Mouse (Mus musculus): ENCODE measurements at regions not wholly inside any gene's neighbourhood (a gene's known extent, or its start where the extent isn't known, plus 50 kb on each side); places are given as distances from the start of the nearest gene placed in this dataset.

DNA sequence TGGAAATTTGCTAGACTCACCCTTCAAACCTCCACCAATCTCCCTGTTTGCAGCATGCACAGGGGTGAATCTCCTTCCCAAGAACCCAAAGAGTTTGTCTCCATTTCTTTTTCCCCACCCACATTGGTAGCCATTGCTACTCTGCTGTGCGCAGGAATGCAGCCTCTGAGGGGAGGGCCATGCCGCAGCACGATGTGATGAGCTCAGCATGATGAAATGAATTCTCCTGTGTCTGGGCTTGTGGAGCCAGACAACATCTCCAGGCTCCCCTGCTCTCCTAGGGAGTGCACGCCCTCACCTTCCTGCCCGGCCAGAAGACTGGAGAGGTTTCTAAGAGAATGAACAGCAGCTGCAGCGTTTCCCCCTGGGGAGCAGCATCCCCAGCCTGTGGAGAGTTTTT is 92.9 kb upstream of the Dscam start:
- no peak overlapping the region for H3K9ac ChIP-seq (replicated peaks; ENCODE audit: low read depth, low read length)
- no peaks in the 10 kb centered on the region for H3K36me3 ChIP-seq (ENCODE audit: control insufficient read depth, insufficient read depth, low read length)
- no peaks in the 10 kb centered on the region for H3K27me3 ChIP-seq (ENCODE audit: control insufficient read depth, insufficient read depth, low read length)
- WGBS: 17% methylated on average over 6 of the region's 6 CpGs
- no peak for ATAC-seq (ENCODE audit: insufficient number of reproducible peaks, insufficient read depth, low FRiP score, low read depth)
- H3K9me3 ChIP-seq (ENCODE audit: control insufficient read depth, low read depth, low read length): no peaks in the 10 kb centered on the region
- no peak overlapping the region for H3K4me2 ChIP-seq (replicated peaks; ENCODE audit: low read depth, low read length)
- H3K27ac ChIP-seq (ENCODE audit: low read length): no peak overlapping the region
- H3K4me3 ChIP-seq (ENCODE audit: low read depth, low read length): no peak overlapping the region
- H3K4me1 ChIP-seq (ENCODE audit: control insufficient read depth, insufficient read depth, low read length): no peaks in the 10 kb centered on the region

DNA sequence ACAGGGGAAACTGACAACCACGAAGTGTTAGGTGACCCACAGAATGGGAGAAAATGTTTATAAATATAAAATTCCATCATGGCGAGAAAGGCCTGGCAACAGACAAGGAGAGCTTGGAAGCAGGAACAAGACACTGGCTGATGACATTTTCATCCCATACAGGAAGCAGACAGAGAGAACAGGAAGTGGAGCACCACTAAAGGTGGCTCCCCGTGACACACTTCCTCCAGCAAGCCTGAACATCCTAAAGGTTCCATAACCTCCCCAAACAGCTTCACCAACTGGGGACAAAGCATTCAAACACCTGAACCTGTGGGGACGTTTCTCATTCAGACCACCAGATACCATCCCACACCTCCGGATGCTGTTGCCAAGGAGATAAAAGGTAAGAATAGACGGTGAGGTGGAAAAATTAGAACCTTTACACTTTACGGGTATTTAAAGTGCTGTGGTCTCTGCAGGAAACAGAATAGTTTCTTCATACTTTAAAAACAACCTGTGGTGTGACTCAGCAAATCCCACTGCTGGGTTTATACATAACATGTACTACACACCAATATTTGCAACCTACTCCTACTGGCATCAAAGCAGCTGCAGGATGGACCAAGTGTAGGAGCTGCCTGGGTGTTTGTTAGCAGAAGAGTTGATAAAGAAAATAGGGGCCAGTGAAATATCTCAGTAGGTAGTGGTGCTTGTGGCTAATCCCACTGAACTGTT is 86.0 kb upstream of the Bace2 start:
- Histone ChIP-seq H3K9ac (replicated peaks; ENCODE audit: low read depth, low read length) (no peak overlapping the region), H3K4me1 (ENCODE audit: control insufficient read depth, insufficient read depth, low read length) (no peaks in the 10 kb centered on the region), H3K27ac (ENCODE audit: low read length) (no peak overlapping the region), H3K4me3 (ENCODE audit: low read depth, low read length) (no peak overlapping the region), H3K4me2 (replicated peaks; ENCODE audit: low read depth, low read length) (no peak overlapping the region), H3K36me3 (ENCODE audit: control insufficient read depth, insufficient read depth, low read length) (no peaks in the 10 kb centered on the region), H3K27me3 (ENCODE audit: control insufficient read depth, insufficient read depth, low read length) (no peaks in the 10 kb centered on the region), H3K9me3 (ENCODE audit: control insufficient read depth, low read depth, low read length) (no peaks in the 10 kb centered on the region)
- WGBS: 82% methylated on average over 7 of the region's 7 CpGs
- ATAC-seq (ENCODE audit: insufficient number of reproducible peaks, insufficient read depth, low FRiP score, low read depth): no peak

DNA sequence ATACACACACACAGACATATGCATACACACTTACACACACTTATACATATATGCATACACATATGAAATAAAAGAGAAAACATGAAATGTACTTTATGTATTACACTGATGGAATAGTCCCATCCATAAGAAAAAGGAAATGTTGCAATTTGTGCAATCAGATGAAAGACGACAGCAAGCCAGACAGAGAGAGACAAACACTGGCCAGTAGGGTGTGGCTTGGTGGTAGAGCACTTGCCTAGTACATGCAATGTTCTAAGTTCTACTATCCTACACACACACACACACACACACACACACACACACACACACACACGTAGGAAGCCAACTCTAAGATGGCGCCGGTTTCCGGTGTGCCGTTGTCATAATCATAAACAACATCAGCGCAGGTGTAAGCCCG is 85.3 kb upstream of the Bace2 start:
- H3K4me1 ChIP-seq (ENCODE audit: control insufficient read depth, insufficient read depth, low read length): no peaks in the 10 kb centered on the region
- H3K9me3 ChIP-seq (ENCODE audit: control insufficient read depth, low read depth, low read length): no peaks in the 10 kb centered on the region
- H3K4me3 ChIP-seq (ENCODE audit: low read depth, low read length): no peak overlapping the region
- H3K9ac ChIP-seq (replicated peaks; ENCODE audit: low read depth, low read length): no peak overlapping the region
- no peaks in the 10 kb centered on the region for H3K27me3 ChIP-seq (ENCODE audit: control insufficient read depth, insufficient read depth, low read length)
- no peaks in the 10 kb centered on the region for H3K36me3 ChIP-seq (ENCODE audit: control insufficient read depth, insufficient read depth, low read length)
- no peak overlapping the region for H3K27ac ChIP-seq (ENCODE audit: low read length)
- no peak overlapping the region for H3K4me2 ChIP-seq (replicated peaks; ENCODE audit: low read depth, low read length)
- 85% methylated on average over 8 of the region's 8 CpGs for WGBS
- ATAC-seq (ENCODE audit: insufficient number of reproducible peaks, insufficient read depth, low FRiP score, low read depth): no peak

DNA sequence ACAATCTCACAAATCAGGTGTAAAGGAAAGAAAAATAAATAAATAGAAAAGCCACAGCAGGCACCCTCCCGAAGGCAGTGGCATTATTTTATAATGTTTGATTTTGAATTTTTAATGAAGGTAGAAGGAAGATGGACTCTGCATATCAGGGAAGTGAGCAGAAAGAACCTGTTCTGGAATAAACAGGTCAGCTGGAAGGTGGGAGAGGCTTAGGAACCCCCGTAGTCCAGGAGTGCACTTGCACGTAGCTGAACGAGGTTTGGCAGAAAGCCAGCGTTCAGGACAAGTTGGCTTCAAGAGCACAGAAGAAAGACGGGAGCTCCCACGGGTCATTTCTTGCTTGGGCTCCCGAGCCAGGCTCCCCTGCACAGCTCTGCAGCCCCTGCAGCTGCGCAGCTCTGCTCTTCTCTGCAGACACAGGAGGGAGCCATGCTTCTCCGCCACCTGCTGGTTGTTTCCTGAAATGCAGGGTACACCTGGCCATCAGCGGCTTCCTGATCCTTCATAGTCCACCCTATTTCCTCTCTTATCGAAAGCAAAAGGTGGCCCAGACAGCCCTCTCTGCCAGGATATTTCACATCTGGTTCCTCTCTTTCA is 84.4 kb upstream of the Bace2 start:
- no peaks in the 10 kb centered on the region for H3K9me3 ChIP-seq (ENCODE audit: control insufficient read depth, low read depth, low read length)
- no peak overlapping the region for H3K4me3 ChIP-seq (ENCODE audit: low read depth, low read length)
- no peaks in the 10 kb centered on the region for H3K36me3 ChIP-seq (ENCODE audit: control insufficient read depth, insufficient read depth, low read length)
- 7% methylated on average over 12 of the region's 12 CpGs for WGBS
- H3K27ac ChIP-seq (ENCODE audit: low read length): no peak overlapping the region
- no peaks in the 10 kb centered on the region for H3K27me3 ChIP-seq (ENCODE audit: control insufficient read depth, insufficient read depth, low read length)
- no peak overlapping the region for H3K9ac ChIP-seq (replicated peaks; ENCODE audit: low read depth, low read length)
- peak; percentile 84 for ATAC-seq (ENCODE audit: insufficient number of reproducible peaks, insufficient read depth, low FRiP score, low read depth)
- no peaks in the 10 kb centered on the region for H3K4me1 ChIP-seq (ENCODE audit: control insufficient read depth, insufficient read depth, low read length)
- H3K4me2 ChIP-seq (replicated peaks; ENCODE audit: low read depth, low read length): peak overlapping the region; percentile 31

DNA sequence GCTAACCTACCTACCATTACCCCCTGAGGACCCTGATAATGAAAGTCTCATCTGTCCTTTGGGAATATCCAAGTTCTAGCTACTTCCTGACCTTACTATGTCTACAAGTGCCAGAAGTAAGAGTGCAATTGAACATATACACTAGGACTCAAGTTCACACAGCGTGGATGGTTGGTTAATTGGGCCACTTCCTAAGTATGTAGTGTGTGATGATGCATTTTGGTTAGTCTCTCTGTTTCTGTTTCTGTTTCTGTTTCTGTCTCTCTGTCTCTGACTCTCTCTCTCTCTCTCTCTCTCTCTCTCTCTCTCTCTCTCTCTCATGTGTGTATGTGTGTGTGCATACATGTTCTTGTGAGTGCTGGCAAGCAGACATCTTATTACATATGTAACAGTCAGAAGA is 77.6 kb upstream of the Bace2 start:
- ATAC-seq (ENCODE audit: insufficient number of reproducible peaks, insufficient read depth, low FRiP score, low read depth): no peak
- WGBS: 81% methylated on average over 1 of the region's 1 CpGs

DNA sequence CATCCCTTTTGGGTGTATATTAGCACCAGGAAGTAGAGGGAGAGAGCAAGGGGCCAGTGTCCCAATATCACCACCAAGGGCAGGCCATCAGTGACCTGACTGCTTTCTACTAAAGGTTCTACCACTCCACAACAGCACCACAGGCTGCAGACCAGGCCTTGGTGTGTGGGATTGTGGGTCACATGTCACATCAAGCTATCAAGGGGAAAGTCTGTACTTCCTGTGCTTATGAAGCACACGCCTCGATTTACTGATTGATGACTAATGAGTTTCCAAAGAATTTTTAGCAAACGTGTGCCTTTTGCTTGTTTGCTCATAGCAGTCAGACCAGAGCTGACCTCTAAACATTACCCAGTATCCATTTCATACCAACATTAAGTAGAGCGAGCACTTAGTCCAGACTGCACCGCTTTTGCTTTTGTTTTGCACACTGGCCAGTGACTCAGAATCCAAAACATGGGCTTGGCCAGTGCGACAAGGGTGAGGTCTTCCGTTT is 74.9 kb upstream of the Bace2 start:
- 70% methylated on average over 7 of the region's 7 CpGs for WGBS
- no peaks in the 10 kb centered on the region for H3K9me3 ChIP-seq (ENCODE audit: control insufficient read depth, low read depth, low read length)
- H3K27ac ChIP-seq (ENCODE audit: low read length): no peak overlapping the region
- H3K9ac ChIP-seq (replicated peaks; ENCODE audit: low read depth, low read length): no peak overlapping the region
- H3K27me3 ChIP-seq (ENCODE audit: control insufficient read depth, insufficient read depth, low read length): no peaks in the 10 kb centered on the region
- no peak overlapping the region for H3K4me2 ChIP-seq (replicated peaks; ENCODE audit: low read depth, low read length)
- ATAC-seq (ENCODE audit: insufficient number of reproducible peaks, insufficient read depth, low FRiP score, low read depth): no peak
- no peak overlapping the region for H3K4me3 ChIP-seq (ENCODE audit: low read depth, low read length)
- no peaks in the 10 kb centered on the region for H3K4me1 ChIP-seq (ENCODE audit: control insufficient read depth, insufficient read depth, low read length)
- no peaks in the 10 kb centered on the region for H3K36me3 ChIP-seq (ENCODE audit: control insufficient read depth, insufficient read depth, low read length)

More for the DNA sequence above, 77.6 kb upstream of the Bace2 start:
- Histone ChIP-seq H3K36me3 (ENCODE audit: control insufficient read depth, insufficient read depth, low read length) (no peaks in the 10 kb centered on the region), H3K4me2 (replicated peaks; ENCODE audit: low read depth, low read length) (no peak overlapping the region), H3K9ac (replicated peaks; ENCODE audit: low read depth, low read length) (no peak overlapping the region), H3K27me3 (ENCODE audit: control insufficient read depth, insufficient read depth, low read length) (no peaks in the 10 kb centered on the region), H3K4me3 (ENCODE audit: low read depth, low read length) (no peak overlapping the region), H3K9me3 (ENCODE audit: control insufficient read depth, low read depth, low read length) (no peaks in the 10 kb centered on the region), H3K4me1 (ENCODE audit: control insufficient read depth, insufficient read depth, low read length) (no peaks in the 10 kb centered on the region), H3K27ac (ENCODE audit: low read length) (no peak overlapping the region)

DNA sequence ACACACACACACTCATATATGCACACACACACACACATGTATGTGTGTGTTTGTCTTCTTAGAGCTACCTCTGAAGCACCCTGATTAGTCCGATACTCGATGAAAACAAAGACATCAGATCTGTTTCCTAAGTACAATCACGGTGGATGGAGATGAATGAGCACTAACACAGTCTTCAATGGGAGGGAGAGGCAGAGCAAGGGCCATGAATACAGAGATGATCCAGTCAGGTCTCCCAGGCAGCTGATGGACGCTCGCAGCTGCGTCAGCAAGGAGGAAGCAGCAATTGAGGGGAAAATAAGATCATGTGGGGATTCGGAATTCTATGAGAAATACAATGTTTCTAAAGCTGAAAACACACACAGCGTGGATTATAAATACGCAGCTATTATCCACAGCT is 73.6 kb upstream of the Bace2 start:
- no peak overlapping the region for H3K27ac ChIP-seq (ENCODE audit: low read length)
- no peak overlapping the region for H3K9ac ChIP-seq (replicated peaks; ENCODE audit: low read depth, low read length)
- no peaks in the 10 kb centered on the region for H3K36me3 ChIP-seq (ENCODE audit: control insufficient read depth, insufficient read depth, low read length)
- H3K4me2 ChIP-seq (replicated peaks; ENCODE audit: low read depth, low read length): no peak overlapping the region
- H3K4me1 ChIP-seq (ENCODE audit: control insufficient read depth, insufficient read depth, low read length): no peaks in the 10 kb centered on the region
- no peaks in the 10 kb centered on the region for H3K9me3 ChIP-seq (ENCODE audit: control insufficient read depth, low read depth, low read length)
- ATAC-seq (ENCODE audit: insufficient number of reproducible peaks, insufficient read depth, low FRiP score, low read depth): no peak
- no peaks in the 10 kb centered on the region for H3K27me3 ChIP-seq (ENCODE audit: control insufficient read depth, insufficient read depth, low read length)
- no peak overlapping the region for H3K4me3 ChIP-seq (ENCODE audit: low read depth, low read length)
- 76% methylated on average over 9 of the region's 9 CpGs for WGBS

GRCm38 (mm10) chr16:97285886-97286447 is 70.6 kb upstream of the Bace2 start:
- no peak for ATAC-seq (ENCODE audit: insufficient number of reproducible peaks, insufficient read depth, low FRiP score, low read depth)
- 80% methylated on average over 8 of the region's 8 CpGs for whole genome bisulfite sequencing
- H3K9me3 ChIP-seq (ENCODE audit: control insufficient read depth, low read depth, low read length): no peaks in the 10 kb centered on the region
- H3K27ac ChIP-seq (ENCODE audit: low read length): no peak overlapping the region
- H3K4me3 ChIP-seq (ENCODE audit: low read depth, low read length): no peak overlapping the region
- no peak overlapping the region for H3K4me2 ChIP-seq (replicated peaks; ENCODE audit: low read depth, low read length)
- no peak overlapping the region for H3K9ac ChIP-seq (replicated peaks; ENCODE audit: low read depth, low read length)
- no peaks in the 10 kb centered on the region for H3K4me1 ChIP-seq (ENCODE audit: control insufficient read depth, insufficient read depth, low read length)
- H3K27me3 ChIP-seq (ENCODE audit: control insufficient read depth, insufficient read depth, low read length): no peaks in the 10 kb centered on the region
- no peaks in the 10 kb centered on the region for H3K36me3 ChIP-seq (ENCODE audit: control insufficient read depth, insufficient read depth, low read length)

Measured in stomach, embryonic 14.5 days (tissue).